Mouse (Mus musculus): ENCODE measurements around the gene Lonp2. TPM values are rescaled to one million over a fixed set of nuclear protein-coding genes. Genes with fewer than 3 reads are reported as not detected.

The Lonp2 gene
- polyA plus RNA-seq, 1 experiment from 2014 or later, result 50.3 TPM

DNA sequence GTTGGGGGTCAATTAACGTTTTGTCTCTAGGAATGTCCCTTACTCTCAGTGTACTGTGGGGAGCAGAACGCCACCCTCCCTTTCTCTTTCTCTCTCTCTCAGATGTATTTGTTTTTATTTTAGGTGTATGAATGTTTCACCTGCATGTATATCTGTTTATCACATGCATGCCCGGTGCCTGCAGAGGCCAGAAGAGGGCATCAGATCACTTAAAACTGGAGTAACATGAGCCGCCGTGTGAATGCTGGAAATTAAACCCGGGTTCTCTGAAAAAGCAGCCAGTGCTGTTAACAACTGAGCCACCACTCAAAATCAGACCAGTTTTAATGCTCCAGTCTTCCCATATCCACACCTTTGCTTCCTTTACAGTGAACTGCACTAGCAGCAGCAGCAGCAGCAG, 37.2 kb upstream of the Lonp2 start:
- no peaks in the 10 kb centered on the region for H3K4me1 ChIP-seq (replicated peaks; ENCODE audit: control insufficient read depth, insufficient read depth, low read length)
- H3K27ac ChIP-seq (ENCODE audit: low read depth, low read length), result no peak overlapping the region
- no peak overlapping the region for H3K4me2 ChIP-seq
- H3K4me3 ChIP-seq (ENCODE audit: low read depth, low read length), result no peak overlapping the region
- no peaks in the 10 kb centered on the region for H3K36me3 ChIP-seq (ENCODE audit: control insufficient read depth, insufficient read depth, low read length)
- DNase-seq (ENCODE audit: low spot score) (no peak), ATAC-seq (replicated peaks; ENCODE audit: low FRiP score) (no peak)
- no peaks in the 10 kb centered on the region for H3K9me3 ChIP-seq (ENCODE audit: control insufficient read depth, low read length)
- no peaks in the 10 kb centered on the region for H3K27me3 ChIP-seq (replicated peaks; ENCODE audit: control insufficient read depth, insufficient read depth, low read length)
- 51% methylated on average over 6 of the region's 6 CpGs for WGBS
- no peak overlapping the region for H3K9ac ChIP-seq (ENCODE audit: low read depth, low read length)

DNA sequence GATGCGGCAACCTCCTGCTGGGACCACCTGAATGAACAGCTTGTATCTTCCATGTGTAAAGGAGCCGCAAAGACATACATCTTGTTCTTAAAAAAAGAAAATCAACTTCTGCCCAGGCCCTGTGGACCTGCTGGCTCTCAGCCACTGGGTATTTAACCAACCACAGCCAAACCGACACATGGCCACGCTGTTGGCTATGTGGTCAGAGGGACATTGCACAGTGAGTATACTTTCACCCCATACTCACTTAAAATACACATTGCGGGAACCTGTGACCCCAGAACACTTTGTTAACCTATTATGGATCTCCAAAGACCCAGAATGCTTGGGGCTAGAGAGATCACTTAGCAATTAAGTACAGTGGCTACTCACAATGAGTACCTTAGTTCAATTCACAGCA, 35.5 kb upstream of the Lonp2 start:
- DNase-seq (ENCODE audit: low spot score) (no peak), ATAC-seq (replicated peaks; ENCODE audit: low FRiP score) (no peak)
- Histone ChIP-seq H3K36me3 (ENCODE audit: control insufficient read depth, insufficient read depth, low read length) (no peaks in the 10 kb centered on the region), H3K27ac (ENCODE audit: low read depth, low read length) (no peak overlapping the region), H3K9ac (ENCODE audit: low read depth, low read length) (no peak overlapping the region), H3K4me3 (ENCODE audit: low read depth, low read length) (no peak overlapping the region), H3K4me2 (no peak overlapping the region), H3K27me3 (replicated peaks; ENCODE audit: control insufficient read depth, insufficient read depth, low read length) (no peaks in the 10 kb centered on the region), H3K4me1 (replicated peaks; ENCODE audit: control insufficient read depth, insufficient read depth, low read length) (no peaks in the 10 kb centered on the region), H3K9me3 (ENCODE audit: control insufficient read depth, low read length) (no peaks in the 10 kb centered on the region)
- 87% methylated on average over 5 of the region's 5 CpGs for WGBS

DNA sequence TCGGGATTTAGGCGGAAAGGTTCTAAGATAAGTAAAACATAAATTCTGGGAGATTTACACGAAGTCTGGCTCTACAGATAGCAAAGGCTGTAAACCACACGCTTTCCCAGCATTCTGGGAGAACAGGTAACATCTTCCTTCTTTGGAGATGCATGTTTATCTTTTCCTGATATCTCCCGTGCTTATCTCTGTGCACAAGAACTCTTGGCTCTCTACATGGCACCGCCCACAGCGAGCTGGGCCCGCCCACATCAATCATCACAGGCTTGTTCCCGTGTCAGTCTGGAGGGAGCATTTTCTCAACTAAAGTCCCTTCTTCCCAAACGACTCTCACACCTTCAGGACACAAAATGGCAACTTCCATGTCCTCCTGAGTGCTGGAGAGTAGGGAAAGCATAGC, 30.7 kb upstream of the Lonp2 start:
- 48% methylated on average over 10 of the region's 10 CpGs for WGBS
- Histone ChIP-seq H3K9me3 (ENCODE audit: control insufficient read depth, low read length) (no peaks in the 10 kb centered on the region), H3K9ac (ENCODE audit: low read depth, low read length) (no peak overlapping the region), H3K4me2 (no peak overlapping the region), H3K4me3 (ENCODE audit: low read depth, low read length) (no peak overlapping the region), H3K27ac (ENCODE audit: low read depth, low read length) (no peak overlapping the region), H3K27me3 (replicated peaks; ENCODE audit: control insufficient read depth, insufficient read depth, low read length) (no peaks in the 10 kb centered on the region), H3K36me3 (ENCODE audit: control insufficient read depth, insufficient read depth, low read length) (no peaks in the 10 kb centered on the region), H3K4me1 (replicated peaks; ENCODE audit: control insufficient read depth, insufficient read depth, low read length) (no peaks in the 10 kb centered on the region)
- ATAC-seq (replicated peaks; ENCODE audit: low FRiP score) (no peak), DNase-seq (ENCODE audit: low spot score) (no peak)

DNA sequence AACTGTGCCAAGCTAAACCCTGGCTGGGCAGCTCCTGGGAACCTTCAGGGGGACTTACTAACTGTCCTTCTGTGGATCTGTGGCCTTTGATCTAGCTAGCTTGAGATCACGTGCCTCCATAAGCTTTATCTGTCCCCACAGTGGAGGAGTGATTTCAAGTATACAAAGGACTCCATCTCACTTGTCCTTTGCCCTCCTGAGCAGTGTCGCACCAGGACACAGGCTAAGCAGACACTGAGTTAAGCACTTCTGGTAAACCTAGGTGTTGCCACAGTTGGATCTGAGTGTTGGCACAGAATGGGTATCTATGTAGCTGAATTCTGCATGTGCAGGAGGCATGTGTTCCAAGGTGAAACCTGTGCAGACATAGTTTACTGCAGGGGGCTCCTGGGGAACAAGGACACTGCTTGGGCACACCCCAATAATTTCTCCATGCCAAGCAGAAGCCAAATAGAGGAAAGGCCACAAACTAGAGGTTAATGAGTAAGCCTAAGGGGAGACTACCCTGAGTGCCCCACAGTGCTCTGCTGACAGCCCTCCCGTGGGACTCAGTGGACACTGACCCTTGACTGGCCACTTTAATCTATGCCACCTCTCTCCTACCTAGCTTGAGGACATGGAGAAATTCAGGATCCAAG, 29.6 kb upstream of the Lonp2 start:
- no peak for ATAC-seq (replicated peaks; ENCODE audit: low FRiP score)

DNA sequence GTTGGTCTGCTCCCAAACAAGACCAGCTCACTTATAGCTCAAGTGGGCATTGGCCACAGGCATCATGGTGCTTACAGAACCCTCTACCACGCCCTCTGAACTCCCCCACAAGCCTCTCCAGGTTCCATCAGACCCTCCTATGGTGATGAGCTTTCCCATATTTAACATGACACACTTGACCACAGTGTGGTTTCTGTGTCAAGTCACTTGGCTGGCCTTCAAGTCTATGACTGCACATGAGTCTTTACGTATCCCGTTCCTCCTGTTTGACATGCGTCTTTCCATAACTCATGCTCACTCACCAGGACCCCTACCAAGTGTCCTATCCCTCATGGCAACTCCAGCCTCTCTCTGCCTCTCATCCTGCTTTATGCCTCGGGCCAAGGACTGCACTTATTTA, 28.2 kb upstream of the Lonp2 start:
- Histone ChIP-seq H3K4me2 (no peak overlapping the region), H3K4me1 (replicated peaks; ENCODE audit: control insufficient read depth, insufficient read depth, low read length) (no peaks in the 10 kb centered on the region), H3K36me3 (ENCODE audit: control insufficient read depth, insufficient read depth, low read length) (no peaks in the 10 kb centered on the region), H3K4me3 (ENCODE audit: low read depth, low read length) (no peak overlapping the region), H3K27ac (ENCODE audit: low read depth, low read length) (no peak overlapping the region), H3K9me3 (ENCODE audit: control insufficient read depth, low read length) (no peaks in the 10 kb centered on the region), H3K9ac (ENCODE audit: low read depth, low read length) (no peak overlapping the region), H3K27me3 (replicated peaks; ENCODE audit: control insufficient read depth, insufficient read depth, low read length) (no peaks in the 10 kb centered on the region)
- ATAC-seq (replicated peaks; ENCODE audit: low FRiP score) (no peak), DNase-seq (ENCODE audit: low spot score) (no peak)
- WGBS, result 74% methylated on average over 5 of the region's 5 CpGs

More for the DNA sequence above, 29.6 kb upstream of the Lonp2 start:
- no peaks in the 10 kb centered on the region for H3K36me3 ChIP-seq (ENCODE audit: control insufficient read depth, insufficient read depth, low read length)
- no peak overlapping the region for H3K27ac ChIP-seq (ENCODE audit: low read depth, low read length)
- no peak overlapping the region for H3K4me3 ChIP-seq (ENCODE audit: low read depth, low read length)
- DNase-seq (ENCODE audit: low spot score), result no peak
- no peak overlapping the region for H3K4me2 ChIP-seq
- WGBS, result 52% methylated on average over 3 of the region's 3 CpGs
- H3K4me1 ChIP-seq (replicated peaks; ENCODE audit: control insufficient read depth, insufficient read depth, low read length), result no peaks in the 10 kb centered on the region
- no peaks in the 10 kb centered on the region for H3K9me3 ChIP-seq (ENCODE audit: control insufficient read depth, low read length)
- H3K27me3 ChIP-seq (replicated peaks; ENCODE audit: control insufficient read depth, insufficient read depth, low read length), result no peaks in the 10 kb centered on the region
- no peak overlapping the region for H3K9ac ChIP-seq (ENCODE audit: low read depth, low read length)

DNA sequence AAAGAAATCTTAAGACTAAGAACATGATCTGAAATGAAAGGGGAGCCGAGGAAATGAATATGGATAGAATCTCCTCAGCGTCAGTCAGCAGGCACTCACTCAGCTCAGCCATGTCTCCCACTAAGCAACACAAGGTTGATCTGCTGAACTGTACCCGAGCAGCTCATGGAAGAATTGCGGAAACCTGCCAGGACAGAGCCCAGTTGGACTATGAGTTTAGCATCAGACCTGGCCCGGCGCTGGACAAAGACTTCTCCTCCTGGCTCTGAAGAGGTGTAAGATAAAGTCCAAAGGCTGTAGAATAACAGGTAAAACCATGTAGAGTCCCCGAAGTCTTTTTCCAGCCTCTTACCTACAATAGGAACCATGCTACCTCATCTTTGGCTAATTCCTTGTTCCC, 26.2 kb upstream of the Lonp2 start:
- H3K9ac ChIP-seq (ENCODE audit: low read depth, low read length), result no peak overlapping the region
- no peak overlapping the region for H3K4me2 ChIP-seq
- no peak for DNase-seq (ENCODE audit: low spot score)
- no peaks in the 10 kb centered on the region for H3K9me3 ChIP-seq (ENCODE audit: control insufficient read depth, low read length)
- no peak overlapping the region for H3K4me3 ChIP-seq (ENCODE audit: low read depth, low read length)
- H3K4me1 ChIP-seq (replicated peaks; ENCODE audit: control insufficient read depth, insufficient read depth, low read length), result no peaks in the 10 kb centered on the region
- no peak overlapping the region for H3K27ac ChIP-seq (ENCODE audit: low read depth, low read length)
- no peak for ATAC-seq (replicated peaks; ENCODE audit: low FRiP score)
- H3K36me3 ChIP-seq (ENCODE audit: control insufficient read depth, insufficient read depth, low read length), result no peaks in the 10 kb centered on the region
- 84% methylated on average over 7 of the region's 7 CpGs for WGBS
- no peaks in the 10 kb centered on the region for H3K27me3 ChIP-seq (replicated peaks; ENCODE audit: control insufficient read depth, insufficient read depth, low read length)

DNA sequence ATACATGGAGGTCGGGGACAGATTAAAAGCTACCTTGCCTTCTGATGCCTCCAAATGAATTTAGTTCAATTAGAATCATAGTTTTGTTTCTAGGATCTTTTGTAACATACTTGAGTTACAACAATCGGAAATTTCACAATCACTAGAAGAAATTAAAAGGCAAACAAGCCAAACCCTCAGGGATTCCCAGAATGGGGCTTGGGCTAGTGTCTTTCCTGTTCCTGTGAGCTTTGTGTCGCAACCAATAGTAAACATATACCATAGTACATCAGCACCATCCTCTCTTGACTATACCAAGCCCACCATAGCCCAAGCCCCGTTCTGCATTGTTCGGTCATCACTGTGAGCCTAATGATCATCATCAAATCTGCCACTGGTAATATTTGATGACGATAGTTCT, 24.5 kb upstream of the Lonp2 start:
- Histone ChIP-seq H3K36me3 (ENCODE audit: control insufficient read depth, insufficient read depth, low read length) (no peaks in the 10 kb centered on the region), H3K4me2 (no peak overlapping the region), H3K27ac (ENCODE audit: low read depth, low read length) (no peak overlapping the region), H3K4me1 (replicated peaks; ENCODE audit: control insufficient read depth, insufficient read depth, low read length) (no peaks in the 10 kb centered on the region), H3K9me3 (ENCODE audit: control insufficient read depth, low read length) (no peaks in the 10 kb centered on the region), H3K4me3 (ENCODE audit: low read depth, low read length) (no peak overlapping the region), H3K9ac (ENCODE audit: low read depth, low read length) (no peak overlapping the region), H3K27me3 (replicated peaks; ENCODE audit: control insufficient read depth, insufficient read depth, low read length) (no peaks in the 10 kb centered on the region)
- DNase-seq (ENCODE audit: low spot score) (no peak), ATAC-seq (replicated peaks; ENCODE audit: low FRiP score) (no peak)
- 85% methylated on average over 6 of the region's 6 CpGs for WGBS

DNA sequence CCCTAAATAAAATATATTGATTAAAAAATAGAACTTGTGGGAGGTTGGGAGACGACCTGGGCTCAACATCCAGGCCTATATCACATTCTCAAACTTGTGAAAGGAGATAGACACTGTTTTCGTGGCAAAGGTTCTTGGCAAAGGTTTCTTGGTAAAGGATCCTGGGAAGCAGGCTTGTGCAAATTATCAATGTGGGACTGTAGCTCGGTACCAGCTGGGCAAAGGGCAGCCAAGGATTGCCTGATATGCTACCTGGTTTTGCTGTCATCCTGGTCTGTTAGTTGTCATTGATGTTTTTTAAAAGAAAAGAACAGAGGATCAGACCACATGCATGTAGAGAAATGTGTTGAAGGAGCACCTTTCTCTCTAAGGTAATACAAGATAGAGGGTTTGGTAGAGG, 23.5 kb upstream of the Lonp2 start:
- Histone ChIP-seq H3K4me3 (ENCODE audit: low read depth, low read length) (no peak overlapping the region), H3K9me3 (ENCODE audit: control insufficient read depth, low read length) (no peaks in the 10 kb centered on the region), H3K4me1 (replicated peaks; ENCODE audit: control insufficient read depth, insufficient read depth, low read length) (no peaks in the 10 kb centered on the region), H3K27ac (ENCODE audit: low read depth, low read length) (no peak overlapping the region), H3K36me3 (ENCODE audit: control insufficient read depth, insufficient read depth, low read length) (no peaks in the 10 kb centered on the region), H3K4me2 (no peak overlapping the region), H3K9ac (ENCODE audit: low read depth, low read length) (no peak overlapping the region), H3K27me3 (replicated peaks; ENCODE audit: control insufficient read depth, insufficient read depth, low read length) (no peaks in the 10 kb centered on the region)
- ATAC-seq (replicated peaks; ENCODE audit: low FRiP score) (no peak), DNase-seq (ENCODE audit: low spot score) (no peak)
- WGBS, result 72% methylated on average over 3 of the region's 3 CpGs

DNA sequence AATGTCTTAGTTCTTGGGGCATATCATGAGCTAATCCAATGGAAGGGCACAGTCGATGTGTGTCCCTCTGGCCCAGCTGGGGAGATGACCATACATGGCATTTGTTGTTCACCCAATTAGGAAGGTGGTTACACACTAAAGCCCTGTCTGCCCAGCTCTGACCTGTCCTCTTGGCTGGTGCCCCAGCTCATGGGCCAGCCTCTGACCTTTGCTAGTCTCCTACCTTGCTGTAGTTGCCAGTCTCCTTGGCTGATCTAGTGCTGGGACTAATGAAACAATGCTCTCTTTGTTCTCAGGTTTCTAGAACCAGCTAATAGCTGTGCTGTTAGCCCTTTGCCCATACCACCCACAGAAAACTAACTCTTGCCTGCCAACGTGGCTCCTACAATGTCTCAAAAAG, 20.7 kb upstream of the Lonp2 start:
- H3K27me3 ChIP-seq (replicated peaks; ENCODE audit: control insufficient read depth, insufficient read depth, low read length), result no peaks in the 10 kb centered on the region
- DNase-seq (ENCODE audit: low spot score) (no peak), ATAC-seq (replicated peaks; ENCODE audit: low FRiP score) (no peak)
- H3K4me2 ChIP-seq, result no peak overlapping the region
- no peaks in the 10 kb centered on the region for H3K36me3 ChIP-seq (ENCODE audit: control insufficient read depth, insufficient read depth, low read length)
- no peaks in the 10 kb centered on the region for H3K9me3 ChIP-seq (ENCODE audit: control insufficient read depth, low read length)
- H3K9ac ChIP-seq (ENCODE audit: low read depth, low read length), result no peak overlapping the region
- WGBS, result 71% methylated on average over 2 of the region's 2 CpGs
- H3K4me3 ChIP-seq (ENCODE audit: low read depth, low read length), result no peak overlapping the region
- no peaks in the 10 kb centered on the region for H3K4me1 ChIP-seq (replicated peaks; ENCODE audit: control insufficient read depth, insufficient read depth, low read length)
- H3K27ac ChIP-seq (ENCODE audit: low read depth, low read length), result no peak overlapping the region
